Comparison of ENCODE assay signal across 8 mouse cellular contexts in genomic region chr15:79357036-79357911, GRCm38 (mm10). TPM values are rescaled to one million over a fixed set of nuclear protein-coding genes. Genes with fewer than 3 reads are reported as not detected.
DNase-seq lines count a peak whose midpoint lies in the region; ATAC-seq lines count a peak whose summit lies in the region.

No protein-coding gene starts in this region.

- peaks cover 23% of the 10 kb centered on the region for H3K4me1 ChIP-seq in hindbrain, embryonic 15.5 days (replicated peaks)

- intact Hi-C loops in left cerebral cortex, postnatal 4 days (cut with DNase I): no loop called here

- peak overlapping the region; percentile 51 for H3K9ac ChIP-seq in hindbrain, embryonic 15.5 days

- H3K27me3 ChIP-seq in hindbrain, embryonic 15.5 days: peaks cover 10% of the 10 kb centered on the region; the same call in 1 of the 2 replicates

- peak overlapping the region; percentile 43 for H3K4me3 ChIP-seq in hindbrain, embryonic 15.5 days

- peak; percentile 75 for ATAC-seq in CD4-positive, CD25-positive, alpha-beta regulatory T cell, adult 4 months
- ATAC-seq in hindbrain, embryonic 15.5 days (ENCODE audit: low FRiP score, low read depth): peak; percentile 78
- peak; percentile 71 for ATAC-seq in megakaryocyte progenitor cell, adult 5-6 weeks (replicated peaks; ENCODE audit: poor library complexity)

- H3K36me3 ChIP-seq in hindbrain, embryonic 15.5 days: peaks cover 6% of the 10 kb centered on the region; the same call in 1 of the 2 replicates

- peak overlapping the region; percentile 97 for H3K4me2 ChIP-seq in hindbrain, embryonic 15.5 days

- DNase-seq in adrenal gland, postnatal 25 days: peak; percentile 74
- peak; percentile 69 for DNase-seq in forelimb bud, embryonic 11.5 days (ENCODE audit: low read depth, low spot score)
- peak; percentile 64 for DNase-seq in left cerebral cortex, postnatal 4 days
- DNase-seq in right cerebral cortex, adult 18-20 months: peak; percentile 67
- DNase-seq in urinary bladder, postnatal 25 days (ENCODE audit: low spot score): peak; percentile 65

- no peaks in the 10 kb centered on the region for H3K9me3 ChIP-seq in hindbrain, embryonic 15.5 days

- WGBS in hindbrain, embryonic 15.5 days: 0% methylated on average over 77 of the region's 77 CpGs

- peak overlapping the region; percentile 61 for H3K27ac ChIP-seq in hindbrain, embryonic 15.5 days (replicated peaks)

RNA-seq across cellular contexts. Expression of gene Maff, which starts 10.9 kb away (rescaled TPM):
- 1 to 10 TPM; 1.3 to 1.9 TPM for polyA plus RNA-seq in CD4-positive, CD25-positive, alpha-beta regulatory T cell, adult 4 months (2017; shearing (Covaris generic))
- 2.2 and 3.1 TPM in 2 replicates for total RNA-seq in adrenal gland, postnatal 25 days (2021)
- 1.00 and 1.0 TPM in 2 replicates for polyA plus RNA-seq in hindbrain, embryonic 15.5 days (2015; fragmentation: Nextera tagmentation; extraction: Ambion mirVana)
- total RNA-seq in left cerebral cortex, postnatal 4 days (2021): 1 to 10 TPM; 1.5 to 1.9 TPM
- 3.2 and 3.9 TPM in 2 replicates for total RNA-seq in megakaryocyte progenitor cell, adult 5-6 weeks (2015)
- total RNA-seq in megakaryocyte progenitor cell, adult 5-6 weeks (2017): 1.5 and 1.7 TPM in 2 replicates

RNA-seq across cellular contexts. Expression of gene Pla2g6, which starts 29.1 kb away (rescaled TPM):
- 10 to 100 TPM; 12.1 to 19.9 TPM for polyA plus RNA-seq in CD4-positive, CD25-positive, alpha-beta regulatory T cell, adult 4 months (2017; shearing (Covaris generic))
- total RNA-seq in adrenal gland, postnatal 25 days (2021): 28.4 and 31.9 TPM in 2 replicates
- 27.1 and 32.5 TPM in 2 replicates for polyA plus RNA-seq in hindbrain, embryonic 15.5 days (2015; fragmentation: Nextera tagmentation; extraction: Ambion mirVana)
- total RNA-seq in left cerebral cortex, postnatal 4 days (2021): 10 to 100 TPM; 24.5 to 25.6 TPM
- total RNA-seq in megakaryocyte progenitor cell, adult 5-6 weeks (2015): 6.9 and 8.4 TPM in 2 replicates
- total RNA-seq in megakaryocyte progenitor cell, adult 5-6 weeks (2017): 6.6 and 6.9 TPM in 2 replicates

RNA-seq across cellular contexts. Expression of gene Tmem184b, which starts 46.1 kb away (rescaled TPM):
- 10 to 100 TPM in 1 of 2 experiments, 1 to 10 TPM in 1; 9.6 to 12.5 TPM for polyA plus RNA-seq in CD4-positive, CD25-positive, alpha-beta regulatory T cell, adult 4 months (2017; shearing (Covaris generic))
- 47.1 and 54.5 TPM in 2 replicates for total RNA-seq in adrenal gland, postnatal 25 days (2021)
- polyA plus RNA-seq in hindbrain, embryonic 15.5 days (2015; fragmentation: Nextera tagmentation; extraction: Ambion mirVana): 45.7 and 51.6 TPM in 2 replicates
- total RNA-seq in left cerebral cortex, postnatal 4 days (2021): 10 to 100 TPM; 49.6 to 53.4 TPM
- total RNA-seq in megakaryocyte progenitor cell, adult 5-6 weeks (2015): 12.0 and 12.2 TPM in 2 replicates
- 4.0 and 4.3 TPM in 2 replicates for total RNA-seq in megakaryocyte progenitor cell, adult 5-6 weeks (2017)

Comparison
In these comparisons a context has a peak if more than half of its experiments do, and no peak if none do; other contexts are left out.
1. Peak in every context shown above with its lines: DNase-seq, ATAC-seq, H3K4me3 ChIP-seq and H3K27ac ChIP-seq.